Mouse (Mus musculus) left cerebral cortex, postnatal 14 days (tissue): ENCODE measurements around the gene Gm4131. TPM values are rescaled to one million over a fixed set of nuclear protein-coding genes. Genes with fewer than 3 reads are reported as not detected.

Experiments
- DNase-seq, 2 experiments: peaks; one replicate each; pipeline ENCODE4 v3.0.0; 2021 to 2022; ENCODE audit warnings: low spot score in 2 of 2, mixed read lengths in 1 of 2
- intact Hi-C: fragments of 180-260 bp; cut with DNase I; formaldehyde crosslinking; loops from one replicate; pipeline ENCODE4 v1.15.1; 2025
- total RNA-seq, 2 experiments: library from RNA; stranded (reverse); gene quantifications; 2 replicates each; pipeline ENCODE4 v1.2.3; 2021

The Gm4131 gene
- total RNA-seq, 2 experiments from 2014 or later = not detected

DNA sequence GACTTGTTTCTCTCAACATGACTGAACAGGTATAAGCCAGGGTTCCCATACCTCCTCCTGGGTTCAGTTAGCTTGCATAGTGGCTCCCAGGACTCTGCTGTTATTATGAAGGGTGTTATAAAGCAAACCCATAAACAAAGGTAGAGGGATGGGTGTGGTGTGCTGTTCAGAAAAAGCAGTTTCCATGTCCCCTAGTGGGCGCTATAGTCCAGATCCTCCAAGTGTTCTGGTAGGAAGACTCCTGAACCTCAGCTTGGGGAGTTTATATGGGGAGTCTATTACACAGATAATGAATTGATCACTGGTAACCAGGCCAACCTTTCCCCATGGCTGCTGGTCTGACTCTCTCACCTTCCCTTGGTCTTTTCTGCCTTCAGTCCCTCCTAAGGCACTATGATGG is 92.2 kb downstream of the Gm4131 start:
- no peak for DNase-seq
- intact Hi-C loops = no loop called here

DNA sequence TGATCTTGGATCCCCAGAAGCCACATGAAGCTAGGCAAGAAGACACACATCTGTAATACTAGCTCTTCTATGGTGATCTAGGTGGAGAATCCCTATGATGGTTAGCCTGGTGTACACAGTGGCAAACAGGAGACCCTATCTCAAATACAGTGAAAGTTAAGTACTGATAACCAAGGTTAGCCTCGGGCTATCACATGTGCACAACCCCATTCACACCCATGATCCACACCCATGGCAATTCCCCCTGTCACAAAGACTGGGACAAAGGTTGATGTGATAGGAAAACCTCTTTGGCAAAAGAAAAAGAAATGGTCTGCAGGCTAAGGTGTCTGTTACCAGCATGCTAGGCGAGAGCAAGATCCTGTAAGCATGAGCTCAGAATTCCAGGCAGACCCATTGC is 94.7 kb downstream of the Gm4131 start:
- no peak for DNase-seq
- intact Hi-C loops = no loop called here

DNA sequence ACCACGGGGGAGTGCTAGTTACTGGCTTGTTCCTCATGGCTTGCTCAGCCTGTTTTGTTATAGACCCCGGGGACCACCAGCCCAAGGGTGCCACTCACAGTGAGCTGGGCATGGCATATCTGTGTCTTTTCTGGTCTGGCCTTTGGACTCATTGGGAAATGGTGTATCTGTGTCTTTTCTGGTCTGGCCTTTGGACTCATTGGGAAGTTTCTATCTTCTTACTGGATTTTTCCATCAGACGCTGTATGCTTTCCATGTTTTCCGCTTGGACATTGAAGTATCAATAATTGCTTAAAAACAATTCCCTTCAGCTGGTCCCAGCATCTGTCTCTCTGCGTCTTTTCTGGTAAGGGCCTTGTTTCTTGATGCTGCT is 98.0 kb downstream of the Gm4131 start:
- DNase-seq = no peak
- intact Hi-C loops = no loop called here

DNA sequence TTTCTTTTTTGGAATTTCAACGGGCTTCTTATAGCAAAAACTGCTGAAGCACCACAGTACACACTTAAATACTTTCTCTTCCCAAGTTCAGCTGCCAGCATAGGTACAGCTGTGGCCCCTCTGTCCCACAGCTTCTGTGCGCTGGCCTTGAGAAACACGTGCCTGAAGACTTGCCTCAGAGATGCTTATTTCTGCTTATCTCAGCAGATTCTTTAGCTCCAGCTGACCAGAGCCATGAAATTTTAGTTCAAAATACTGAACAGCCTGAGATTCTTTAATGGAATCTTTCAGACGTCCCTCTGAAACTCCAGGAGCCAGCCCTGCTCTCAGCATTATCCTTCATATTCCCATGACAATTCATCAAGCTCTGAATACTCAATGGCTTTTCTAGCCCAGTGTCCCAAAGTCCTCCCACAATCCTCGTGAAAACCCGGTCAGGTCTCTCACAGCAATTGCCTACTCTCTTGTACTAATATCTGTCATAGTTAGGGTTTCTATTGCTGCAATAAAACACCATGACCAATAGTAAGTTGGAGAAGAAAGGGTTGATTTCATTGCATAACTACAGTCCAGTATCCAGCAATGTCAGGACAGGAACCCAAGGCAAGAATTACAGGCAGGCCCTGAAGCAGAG is 98.5 kb downstream of the Gm4131 start:
- DNase-seq = no peak
- intact Hi-C loops = no loop called here

DNA sequence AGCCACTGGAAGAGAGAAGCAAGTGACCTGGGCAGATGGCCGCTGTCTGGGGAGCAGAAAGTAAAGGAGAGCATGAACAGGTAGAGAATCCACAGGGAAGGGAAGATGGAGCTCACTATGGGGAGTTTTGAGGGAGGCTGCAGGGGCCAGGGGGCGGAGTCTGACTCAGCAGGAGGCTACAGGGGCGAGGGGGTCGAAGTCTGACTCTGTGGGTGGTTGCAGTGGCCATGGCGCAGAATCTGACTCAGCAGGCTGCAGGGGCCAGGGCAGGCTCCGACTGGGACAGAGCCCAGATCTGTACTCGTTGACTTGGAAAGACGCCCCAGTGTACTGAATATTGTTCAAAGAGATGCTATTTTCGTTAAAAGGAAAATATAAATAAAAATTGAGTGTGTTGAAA is 101.8 kb downstream of the Gm4131 start:
- DNase-seq = no peak
- intact Hi-C loops = no loop called here

DNA sequence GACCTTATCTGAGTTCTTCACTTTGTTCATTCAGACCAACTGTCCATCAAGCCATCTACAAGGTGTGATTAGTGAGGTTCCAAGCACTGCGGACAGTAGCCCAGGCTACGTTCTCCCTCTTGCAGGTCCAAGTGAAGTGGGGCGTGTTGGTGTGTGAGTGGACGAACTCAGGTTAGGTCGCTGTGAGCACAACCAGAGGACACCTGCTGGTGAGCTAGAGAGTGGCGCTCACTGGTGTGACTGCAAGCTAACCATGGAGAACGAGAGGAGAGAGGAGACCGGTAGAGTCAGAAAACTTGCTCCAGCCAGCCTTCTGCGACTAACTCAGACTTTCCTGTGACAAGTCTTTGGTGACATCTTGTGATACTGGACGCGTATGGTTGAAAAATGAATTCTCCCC is 107.2 kb downstream of the Gm4131 start:
- no peak for DNase-seq

DNA sequence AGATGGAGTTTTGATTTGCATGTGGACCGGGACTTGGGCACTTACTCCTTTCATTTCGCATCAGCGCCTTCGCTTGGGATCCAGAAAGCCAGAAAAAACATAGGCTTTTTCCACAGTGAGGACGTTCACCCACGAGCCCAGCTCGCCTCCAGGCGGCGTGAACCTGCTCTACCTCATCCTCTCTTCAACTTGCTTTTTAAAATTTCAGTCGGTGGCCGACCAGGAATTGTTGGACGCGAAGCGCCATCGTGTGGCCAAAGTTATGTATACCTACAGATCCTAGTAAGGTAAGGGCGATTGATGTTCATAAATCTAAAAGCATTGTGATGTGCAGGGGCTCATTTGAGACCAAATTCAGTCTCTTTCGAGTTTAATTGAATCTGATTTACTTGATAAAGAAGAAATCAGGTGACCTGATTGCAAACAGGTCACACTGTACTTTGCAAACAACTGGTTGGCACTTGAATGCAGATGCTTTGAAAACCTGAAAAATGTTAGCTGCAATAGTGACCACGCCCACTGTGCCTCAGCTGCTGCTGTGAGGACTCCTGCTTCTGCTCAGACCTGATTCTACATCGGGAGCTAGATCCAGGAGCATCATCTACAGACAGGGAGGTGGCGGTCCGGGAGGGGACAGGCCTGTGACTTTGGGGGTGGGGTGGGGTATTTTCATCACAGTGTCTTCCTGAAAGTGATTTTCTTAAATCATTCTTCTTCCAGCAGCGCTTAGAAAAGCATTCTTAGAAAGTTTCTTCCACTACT is 109.1 kb downstream of the Gm4131 start:
- intact Hi-C loops = loop anchor here (2.0 to 10.0 kb wide), 6 partner anchors 125 to 1123 kb away; no protein-coding TSS in a partner anchor
- DNase-seq = peak; percentile 93 to 95

More for the DNA sequence above, 107.2 kb downstream of the Gm4131 start:
- intact Hi-C loops = loop anchor here (5.0 to 10.0 kb wide), 4 partner anchors 127 to 1125 kb away; no protein-coding TSS in a partner anchor

DNA sequence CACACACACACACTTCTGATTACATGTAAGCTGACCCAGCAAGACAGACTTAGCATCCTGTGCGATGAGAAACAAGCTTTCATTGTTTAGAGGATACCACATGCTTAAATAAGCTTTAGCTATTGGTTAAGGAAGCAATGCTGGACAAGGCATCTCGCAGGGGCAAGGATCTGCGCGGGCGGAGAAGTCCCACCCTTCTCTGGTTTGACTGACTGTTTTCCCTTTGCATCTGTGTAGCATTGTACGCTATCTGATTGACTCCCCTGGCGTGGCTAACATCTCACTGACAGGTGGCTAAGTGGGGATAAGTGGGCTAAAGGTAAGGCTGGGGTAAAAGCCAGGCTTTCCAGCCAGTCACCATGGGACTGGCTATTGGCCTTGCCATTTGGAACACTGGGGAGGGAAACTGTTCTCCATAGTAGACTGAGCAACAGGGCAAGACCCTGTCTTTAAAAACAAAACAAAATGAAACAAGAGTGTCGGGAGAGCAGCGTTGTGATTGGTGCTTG is 110.4 kb downstream of the Gm4131 start, which contains the start of gene Gucy1b2:
TSS of gene Gucy1b2 (minus strand) at position 51 of the 509 bp plus-strand sequence.
- intact Hi-C loops = loop anchor here (2.0 to 10.0 kb wide), 6 partner anchors 124 to 1121 kb away; no protein-coding TSS in a partner anchor
- no peak for DNase-seq

DNA sequence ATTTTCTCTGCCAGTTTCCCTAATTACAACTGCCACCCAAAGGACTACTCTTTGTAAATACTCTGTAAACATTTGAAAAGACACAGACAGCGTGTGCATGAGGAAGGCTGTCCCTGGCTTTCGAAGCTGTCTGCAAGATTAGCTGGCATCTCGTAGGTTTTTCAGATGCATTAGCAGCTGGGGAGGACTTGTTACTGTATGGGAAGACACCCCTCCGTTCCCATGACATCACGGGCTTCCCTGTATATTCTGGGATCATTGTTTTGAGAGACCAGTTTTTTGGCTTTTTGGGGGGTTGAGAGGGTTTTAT is 111.2 kb downstream of the Gm4131 start:
- intact Hi-C loops = loop anchor here (5.0 to 10.0 kb wide), 4 partner anchors 123 to 1121 kb away; no protein-coding TSS in a partner anchor
- no peak for DNase-seq

DNA sequence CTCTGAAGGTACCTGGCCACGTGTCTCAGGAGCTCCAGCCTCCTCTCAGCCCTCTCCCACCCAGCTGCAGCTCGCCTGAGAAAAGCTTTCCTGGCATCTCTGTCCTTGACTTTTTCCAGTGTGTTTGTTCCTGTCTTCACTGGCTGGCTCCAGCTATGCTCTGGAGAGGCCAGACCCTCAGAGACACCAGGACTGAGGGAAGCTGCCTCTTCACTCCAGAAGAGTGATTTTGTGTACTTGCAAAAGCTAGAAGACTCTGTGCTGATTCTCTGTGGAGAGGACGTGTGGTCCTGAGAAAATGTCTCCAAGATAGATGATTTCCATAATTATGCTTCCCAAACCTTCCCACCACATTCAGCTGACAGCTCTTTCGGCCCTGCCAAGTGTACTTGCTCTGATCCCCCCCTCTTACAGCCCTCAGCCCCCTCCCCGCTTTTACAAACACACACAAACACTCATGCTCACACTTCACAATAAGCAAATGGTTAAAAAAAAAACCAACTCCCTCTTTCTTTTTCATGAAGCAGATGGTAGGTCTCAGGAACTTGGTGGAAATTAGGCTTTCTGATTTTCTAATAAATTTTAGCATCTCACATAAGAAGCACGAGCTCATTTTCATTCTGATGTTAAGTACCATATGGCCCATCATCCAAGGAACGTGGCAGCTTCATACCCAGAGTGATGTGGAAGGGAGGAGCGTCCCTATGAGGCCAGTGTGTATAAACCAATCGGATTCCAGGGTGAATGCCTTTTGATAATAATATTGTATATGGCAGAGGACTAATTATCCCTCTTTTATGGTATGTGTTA is 111.8 kb downstream of the Gm4131 start:
- intact Hi-C loops = loop anchor here (5.0 to 10.0 kb wide), 4 partner anchors 123 to 1120 kb away; no protein-coding TSS in a partner anchor
- peak in 1 of 2 experiments; percentile 23 for DNase-seq

DNA sequence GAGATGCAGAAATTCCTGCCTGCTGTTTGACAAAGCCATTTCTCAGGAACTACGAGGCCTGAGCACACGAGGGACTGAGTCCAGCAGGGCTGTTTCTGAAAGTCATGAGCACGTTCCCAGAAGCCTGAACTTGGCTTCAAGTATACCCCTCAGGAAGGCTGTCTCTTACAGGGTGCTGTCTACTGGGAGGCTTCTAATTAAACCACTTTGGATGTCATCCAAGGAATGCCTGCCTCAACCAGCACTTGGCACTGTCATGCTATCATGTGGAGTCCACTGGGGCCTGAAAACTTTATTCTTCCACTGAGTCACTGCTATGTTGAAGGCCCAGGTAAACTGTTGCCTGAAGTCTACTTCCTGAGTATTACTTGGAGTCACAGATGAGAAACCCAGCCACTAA is 112.6 kb downstream of the Gm4131 start:
- intact Hi-C loops = loop anchor here (10.0 kb wide), 2 partner anchors 409 to 1119 kb away; no protein-coding TSS in a partner anchor
- DNase-seq = no peak

DNA sequence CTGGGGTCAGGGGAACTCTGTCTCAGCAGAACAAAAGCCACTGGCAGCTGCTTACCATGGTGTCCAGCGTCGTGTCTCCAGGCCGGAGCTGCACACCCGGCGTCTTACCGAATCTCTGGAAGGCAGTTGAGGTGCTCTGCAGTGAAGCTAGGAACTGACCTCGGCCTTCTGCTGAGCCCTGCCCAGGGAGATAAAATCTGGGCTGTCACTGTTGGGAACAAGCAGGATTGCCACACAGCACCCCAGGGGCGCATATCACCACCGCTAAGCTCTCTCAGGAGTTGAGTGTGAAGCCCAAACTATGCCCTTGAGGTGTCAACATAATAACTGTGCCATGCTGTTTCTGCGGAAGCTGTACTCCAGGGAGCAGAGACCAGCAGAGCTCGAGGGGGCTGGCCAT is 113.4 kb downstream of the Gm4131 start:
- intact Hi-C loops = loop anchor here (10.0 kb wide), 2 partner anchors 408 to 1118 kb away; no protein-coding TSS in a partner anchor
- DNase-seq = no peak

DNA sequence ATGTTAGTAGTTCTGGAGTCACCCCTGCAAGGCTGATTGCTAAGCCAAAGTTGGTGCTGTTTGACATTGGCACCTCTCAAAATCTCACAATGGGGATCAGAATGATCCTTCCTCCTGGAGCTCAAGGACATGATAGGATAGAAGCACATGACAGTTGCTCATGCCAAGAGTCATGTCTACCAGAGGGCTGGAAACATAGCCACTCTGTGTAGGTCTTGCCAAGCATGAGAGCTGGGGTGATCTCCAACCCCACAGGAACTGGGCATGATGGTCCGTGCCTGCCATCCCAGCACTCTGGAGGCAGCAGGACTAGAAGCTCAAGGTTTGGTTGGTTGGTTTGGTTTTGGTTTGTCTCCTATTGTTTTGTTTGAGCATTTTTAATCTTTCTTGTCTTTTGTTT is 116.0 kb downstream of the Gm4131 start:
- DNase-seq = no peak
- intact Hi-C loops = loop anchor here (10.0 kb wide), 2 partner anchors 406 to 1116 kb away; no protein-coding TSS in a partner anchor

DNA sequence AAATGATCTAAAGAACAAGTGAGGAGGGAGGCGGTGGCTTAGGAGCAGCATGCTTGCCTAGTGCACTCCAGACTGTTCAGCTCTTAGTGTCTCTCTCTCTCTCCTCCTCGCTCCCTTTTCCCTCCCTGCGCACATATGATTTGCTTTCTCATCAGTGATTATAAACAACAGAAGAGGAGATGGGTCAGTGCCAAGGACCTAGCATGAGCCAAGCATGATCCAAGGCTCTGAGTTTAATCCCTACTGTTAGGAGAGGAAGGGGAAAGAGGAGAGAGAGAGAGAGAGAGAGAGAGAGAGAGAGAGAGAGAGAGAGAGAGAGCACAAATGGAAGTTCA is 119.5 kb downstream of the Gm4131 start:
- no peak for DNase-seq
- intact Hi-C loops = no loop called here

DNA sequence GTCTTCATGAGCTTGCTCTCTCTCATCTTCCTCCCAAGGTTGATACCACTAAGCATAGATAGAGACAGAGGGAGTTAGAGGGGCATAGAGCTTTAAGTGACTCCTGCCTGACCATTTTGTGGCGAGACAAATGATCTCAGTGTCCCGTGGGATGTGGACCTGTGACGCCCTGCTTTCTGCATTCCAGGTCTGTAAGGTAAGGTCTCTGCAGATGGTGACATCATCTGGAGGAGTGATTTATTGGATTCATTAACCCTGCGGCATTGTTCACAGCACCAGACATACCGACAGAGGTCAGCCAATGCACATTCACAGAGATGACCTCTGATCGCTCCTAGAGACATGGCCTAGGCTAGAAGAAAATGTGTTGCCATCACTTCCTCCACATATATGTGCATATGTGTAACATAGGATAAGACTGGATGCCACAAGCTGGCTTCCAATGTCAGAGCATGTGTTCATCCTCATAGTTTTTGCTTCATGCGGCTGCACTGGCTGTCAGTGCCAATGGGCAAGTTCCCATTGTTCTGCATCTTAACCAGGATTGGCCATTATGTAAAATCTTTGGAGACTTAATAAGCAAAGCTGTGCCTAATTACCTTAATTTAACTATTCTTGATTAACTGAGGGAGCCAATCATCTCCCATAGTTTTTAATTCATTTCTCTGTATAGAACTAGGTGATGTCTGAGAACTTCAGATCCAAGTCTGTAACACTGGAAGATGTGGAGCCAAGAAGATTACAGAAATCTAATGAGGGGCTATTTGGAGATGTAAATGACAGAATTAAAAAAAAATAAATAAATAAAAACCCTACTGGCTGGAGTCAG is 120.1 kb downstream of the Gm4131 start:
- DNase-seq = no peak
- intact Hi-C loops = no loop called here

DNA sequence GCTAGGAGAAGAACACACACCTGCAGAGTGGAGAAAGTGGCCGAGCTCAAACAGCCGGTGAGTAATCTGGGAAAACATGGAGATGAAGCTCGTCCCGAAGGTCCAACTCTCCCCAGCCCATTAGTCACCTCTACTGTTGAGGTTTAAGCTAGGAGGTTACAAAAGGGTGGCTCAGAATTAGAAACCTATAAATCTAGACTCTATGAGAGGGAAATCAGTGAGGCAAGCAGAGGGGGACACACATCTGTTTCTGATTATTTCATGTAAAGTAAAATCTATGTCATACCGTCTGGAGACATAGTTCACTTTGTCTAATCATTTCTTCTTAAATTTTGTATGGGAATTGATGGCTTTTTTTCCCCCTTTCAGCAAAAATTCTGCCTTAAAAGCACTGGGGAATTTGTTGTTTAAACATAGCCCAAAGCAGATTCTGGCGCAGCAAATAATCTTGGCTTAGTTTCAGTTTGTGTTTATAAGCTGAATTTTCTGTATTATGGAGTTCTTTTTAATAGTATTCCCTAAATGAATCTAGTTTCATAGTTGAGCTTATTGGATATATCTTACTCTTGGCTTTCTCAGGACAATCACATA is 122.8 kb downstream of the Gm4131 start:
- no peak for DNase-seq
- intact Hi-C loops = no loop called here

DNA sequence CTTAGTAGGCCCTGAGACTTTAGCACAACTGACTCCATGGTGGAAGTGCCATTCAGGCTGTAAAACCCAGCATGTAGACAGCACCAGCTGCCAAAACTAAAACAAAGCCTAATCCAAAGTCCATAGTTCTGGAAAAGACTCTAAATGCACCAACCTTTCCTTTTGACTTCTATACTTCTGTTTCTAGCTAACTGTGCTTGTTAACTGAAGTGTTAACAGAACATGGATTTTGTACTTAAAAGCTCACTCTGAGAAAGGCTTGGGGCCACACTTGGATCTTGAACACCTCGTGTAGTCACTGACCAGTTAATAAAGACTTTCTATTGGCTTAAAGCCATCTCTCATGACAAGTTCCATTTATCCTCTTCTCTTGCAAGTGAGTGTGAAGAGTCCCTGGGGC is 123.8 kb downstream of the Gm4131 start:
- DNase-seq = no peak
- intact Hi-C loops = no loop called here

DNA sequence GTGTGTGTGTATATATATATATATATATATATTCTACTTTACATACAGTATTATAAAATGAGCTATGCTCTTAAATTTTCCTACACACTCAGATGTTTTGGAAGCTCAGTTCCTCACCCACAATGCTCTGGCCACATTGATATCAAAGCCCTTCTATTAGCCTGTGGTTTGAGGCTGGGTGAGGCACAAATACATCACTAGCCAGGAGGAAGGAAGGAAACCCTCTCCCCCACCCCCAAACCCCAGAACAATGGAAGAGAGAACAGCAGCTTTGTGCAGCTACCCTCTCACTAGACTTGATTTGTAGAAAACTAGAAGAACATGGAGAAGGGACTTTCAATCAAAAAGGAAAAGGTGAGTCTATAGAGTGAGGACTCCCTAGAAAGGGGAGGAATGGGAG is 126.7 kb downstream of the Gm4131 start:
- intact Hi-C loops = no loop called here
- no peak for DNase-seq

DNA sequence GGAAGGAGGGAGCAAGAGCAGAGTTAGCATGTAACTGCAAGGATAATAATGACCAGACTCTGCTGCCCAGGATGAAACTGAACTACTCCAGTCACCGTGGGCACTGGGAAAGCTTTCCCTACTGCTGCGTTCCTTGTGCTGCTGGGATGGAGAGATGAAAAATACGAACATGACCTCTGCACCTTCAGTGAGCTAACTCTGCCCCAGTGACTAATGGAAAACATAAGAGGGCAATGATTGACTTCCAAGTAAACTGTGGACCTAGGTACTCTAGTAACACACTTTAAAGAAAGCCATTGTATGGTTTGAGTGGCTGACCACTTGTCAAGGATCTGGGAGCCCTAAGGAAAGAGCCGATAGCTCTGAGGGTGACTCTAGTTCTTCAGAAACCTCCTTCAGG is 128.5 kb downstream of the Gm4131 start:
- intact Hi-C loops = no loop called here
- DNase-seq = no peak
